Mouse (Mus musculus) intestine, embryonic 15.5 days (tissue): ENCODE data around the gene Ap1m1. TPM values are rescaled to one million over a fixed set of nuclear protein-coding genes. Genes with fewer than 3 reads are reported as not detected.

Experiments
- ATAC-seq: fragments of 200-750 bp; cut with Nextera tagmentation; 2 replicates; pipeline ENCODE4 v1.8.0; 2017; ENCODE audit warnings: moderate TSS enrichment, moderate library complexity
- H3K27ac ChIP-seq: fragments of 300-500 bp; sonication (generic); 2 replicates; pipeline ENCODE4 v1.5.1; 2015; ENCODE audit warnings: mild to moderate bottlenecking, inconsistent platforms
- H3K27me3 ChIP-seq: fragments of 300-500 bp; sonication (generic); replicated peaks from 2 replicates; pipeline ENCODE4 v1.6.1; 2015; ENCODE audit warnings: inconsistent platforms
- H3K36me3 ChIP-seq: fragments of 300-500 bp; sonication (generic); 2 replicates; pipeline ENCODE4 v1.6.1; 2015; ENCODE audit warnings: inconsistent platforms
- H3K4me1 ChIP-seq: fragments of 300-500 bp; sonication (generic); replicated peaks from 2 replicates; pipeline ENCODE4 v1.6.1; 2015; ENCODE audit warnings: inconsistent platforms
- H3K4me2 ChIP-seq: fragments of 300-500 bp; sonication (generic); replicated peaks from 2 replicates; pipeline ENCODE4 v1.6.1; 2015; ENCODE audit warnings: mild to moderate bottlenecking, inconsistent platforms
- H3K4me3 ChIP-seq: fragments of 300-500 bp; sonication (generic); replicated peaks from 2 replicates; pipeline ENCODE4 v1.5.1; 2015; ENCODE audit warnings: inconsistent platforms
- H3K9ac ChIP-seq: fragments of 300-500 bp; sonication (generic); 2 replicates; pipeline ENCODE4 v1.6.1; 2015; ENCODE audit warnings: inconsistent platforms
- H3K9me3 ChIP-seq: fragments of 300-500 bp; sonication (generic); 2 replicates; pipeline ENCODE4 v1.6.1; 2016; ENCODE audit warnings: inconsistent platforms
- WGBS: fragments of 180-500 bp; shearing (Covaris S2); methylation state at CpG from one replicate; pipeline ENCODE4 v1.1.7; 2015; 5-methylcytosine and 5-hydroxymethylcytosine counted together
- polyA plus RNA-seq: library from polyadenylated mRNA; unstranded; fragments of >200 nt; fragmentation: Nextera tagmentation; extraction: Ambion mirVana; gene quantifications from 2 replicates; pipeline ENCODE4 v1.2.1, GENCODE M21; 2015

Ap1m1 gene
- polyA plus RNA-seq, 1 experiment from 2014 or later, result 96.6 TPM

- no peak overlapping the region for H3K9ac ChIP-seq
- H3K4me3 ChIP-seq, result no peak overlapping the region
- H3K36me3 ChIP-seq, result no peaks in the 10 kb centered on the region
- peak; percentile 55; the same call in 1 of the 2 replicates for ATAC-seq
- H3K27me3 ChIP-seq, result no peaks in the 10 kb centered on the region
- no peaks in the 10 kb centered on the region for H3K4me1 ChIP-seq
- H3K9me3 ChIP-seq, result no peaks in the 10 kb centered on the region
- no peak overlapping the region for H3K4me2 ChIP-seq
- 36% methylated on average over 2 of the region's 2 CpGs for WGBS
- H3K27ac ChIP-seq, result no peak overlapping the region
Measured at GRCm38 (mm10) chr8:72261019-72261418, 21.2 kb downstream of the Ap1m1 start.

GRCm38 (mm10) chr8:72261431-72261830 is 21.6 kb downstream of the Ap1m1 start:
- Histone ChIP-seq H3K36me3 (no peaks in the 10 kb centered on the region), H3K9me3 (no peaks in the 10 kb centered on the region), H3K9ac (no peak overlapping the region), H3K4me1 (no peaks in the 10 kb centered on the region), H3K27me3 (no peaks in the 10 kb centered on the region), H3K27ac (no peak overlapping the region), H3K4me2 (no peak overlapping the region), H3K4me3 (no peak overlapping the region)
- ATAC-seq, result no peak

- Histone ChIP-seq H3K4me2 (no peak overlapping the region), H3K27me3 (no peaks in the 10 kb centered on the region), H3K4me1 (no peaks in the 10 kb centered on the region), H3K9me3 (no peaks in the 10 kb centered on the region), H3K4me3 (no peak overlapping the region), H3K27ac (no peak overlapping the region), H3K36me3 (no peaks in the 10 kb centered on the region), H3K9ac (no peak overlapping the region)
- 54% methylated on average over 5 of the region's 5 CpGs for WGBS
- ATAC-seq, result no peak
Measured at GRCm38 (mm10) chr8:72261872-72262271, 22.1 kb downstream of the Ap1m1 start.

- no peak for ATAC-seq
- Histone ChIP-seq H3K4me1 (no peaks in the 10 kb centered on the region), H3K4me3 (no peak overlapping the region), H3K4me2 (no peak overlapping the region), H3K9me3 (no peaks in the 10 kb centered on the region), H3K36me3 (no peaks in the 10 kb centered on the region), H3K27me3 (no peaks in the 10 kb centered on the region), H3K9ac (no peak overlapping the region), H3K27ac (no peak overlapping the region)
- 79% methylated on average over 2 of the region's 2 CpGs for WGBS
Measured at GRCm38 (mm10) chr8:72262756-72263155, 22.9 kb downstream of the Ap1m1 start.

GRCm38 (mm10) chr8:72263451-72263850 is 23.6 kb downstream of the Ap1m1 start:
- Histone ChIP-seq H3K27me3 (no peaks in the 10 kb centered on the region), H3K27ac (no peak overlapping the region), H3K4me1 (no peaks in the 10 kb centered on the region), H3K9me3 (no peaks in the 10 kb centered on the region), H3K4me3 (no peak overlapping the region), H3K9ac (no peak overlapping the region), H3K36me3 (no peaks in the 10 kb centered on the region), H3K4me2 (no peak overlapping the region)
- no peak for ATAC-seq
- 64% methylated on average over 7 of the region's 7 CpGs for WGBS

GRCm38 (mm10) chr8:72265342-72265741 is 25.5 kb downstream of the Ap1m1 start:
- Histone ChIP-seq H3K4me3 (no peak overlapping the region), H3K4me2 (no peak overlapping the region)

GRCm38 (mm10) chr8:72266671-72267070 is 26.9 kb downstream of the Ap1m1 start:
- Histone ChIP-seq H3K9ac (no peak overlapping the region), H3K4me1 (no peaks in the 10 kb centered on the region), H3K4me3 (no peak overlapping the region), H3K27me3 (no peaks in the 10 kb centered on the region), H3K4me2 (no peak overlapping the region), H3K9me3 (no peaks in the 10 kb centered on the region), H3K27ac (no peak overlapping the region), H3K36me3 (no peaks in the 10 kb centered on the region)
- no peak for ATAC-seq

More at GRCm38 (mm10) chr8:72265342-72265741, 25.5 kb downstream of the Ap1m1 start:
- 50% methylated on average over 6 of the region's 7 CpGs for WGBS
- H3K27me3 ChIP-seq, result no peaks in the 10 kb centered on the region
- ATAC-seq, result no peak
- H3K4me1 ChIP-seq, result no peaks in the 10 kb centered on the region
- no peak overlapping the region for H3K27ac ChIP-seq
- no peak overlapping the region for H3K9ac ChIP-seq
- H3K9me3 ChIP-seq, result no peaks in the 10 kb centered on the region
- H3K36me3 ChIP-seq, result no peaks in the 10 kb centered on the region

GRCm38 (mm10) chr8:72267106-72267505 is 27.3 kb downstream of the Ap1m1 start:
- no peaks in the 10 kb centered on the region for H3K4me1 ChIP-seq
- ATAC-seq, result no peak
- H3K27ac ChIP-seq, result no peak overlapping the region
- H3K9ac ChIP-seq, result no peak overlapping the region
- no peaks in the 10 kb centered on the region for H3K9me3 ChIP-seq
- 95% methylated on average over 8 of the region's 8 CpGs for WGBS
- no peaks in the 10 kb centered on the region for H3K27me3 ChIP-seq
- H3K4me3 ChIP-seq, result no peak overlapping the region
- no peaks in the 10 kb centered on the region for H3K36me3 ChIP-seq
- no peak overlapping the region for H3K4me2 ChIP-seq

GRCm38 (mm10) chr8:72268356-72268755 is 28.5 kb downstream of the Ap1m1 start:
- Histone ChIP-seq H3K4me3 (no peak overlapping the region), H3K9me3 (no peaks in the 10 kb centered on the region), H3K27ac (0 out of 2 replicates have a peak overlapping the region, but pooled peaks have one; percentile 23), H3K9ac (no peak overlapping the region), H3K36me3 (no peaks in the 10 kb centered on the region), H3K27me3 (no peaks in the 10 kb centered on the region), H3K4me2 (no peak overlapping the region), H3K4me1 (no peaks in the 10 kb centered on the region)
- WGBS, result 78% methylated on average over 15 of the region's 15 CpGs
- ATAC-seq, result 0 out of 2 replicates have a peak, but pooled peaks have one; percentile 31

GRCm38 (mm10) chr8:72270606-72271005 is 30.8 kb downstream of the Ap1m1 start:
- H3K36me3 ChIP-seq, result no peaks in the 10 kb centered on the region
- H3K9me3 ChIP-seq, result no peaks in the 10 kb centered on the region
- H3K4me1 ChIP-seq, result no peaks in the 10 kb centered on the region
- ATAC-seq, result no peak
- no peak overlapping the region for H3K27ac ChIP-seq
- H3K9ac ChIP-seq, result no peak overlapping the region
- H3K4me2 ChIP-seq, result no peak overlapping the region
- no peaks in the 10 kb centered on the region for H3K27me3 ChIP-seq
- no peak overlapping the region for H3K4me3 ChIP-seq
- 91% methylated on average over 12 of the region's 12 CpGs for WGBS

- H3K27me3 ChIP-seq, result no peaks in the 10 kb centered on the region
- H3K4me1 ChIP-seq, result no peaks in the 10 kb centered on the region
- H3K27ac ChIP-seq, result no peak overlapping the region
- no peak overlapping the region for H3K9ac ChIP-seq
- H3K4me2 ChIP-seq, result no peak overlapping the region
- no peaks in the 10 kb centered on the region for H3K36me3 ChIP-seq
- H3K4me3 ChIP-seq, result no peak overlapping the region
- 65% methylated on average over 11 of the region's 11 CpGs for WGBS
- no peak for ATAC-seq
- no peaks in the 10 kb centered on the region for H3K9me3 ChIP-seq
Measured at GRCm38 (mm10) chr8:72271051-72271660, 31.3 kb downstream of the Ap1m1 start.

GRCm38 (mm10) chr8:72271691-72272090 is 31.9 kb downstream of the Ap1m1 start:
- Histone ChIP-seq H3K9ac (no peak overlapping the region), H3K27ac (no peak overlapping the region), H3K27me3 (no peaks in the 10 kb centered on the region), H3K4me3 (no peak overlapping the region), H3K9me3 (no peaks in the 10 kb centered on the region), H3K36me3 (no peaks in the 10 kb centered on the region), H3K4me2 (no peak overlapping the region), H3K4me1 (no peaks in the 10 kb centered on the region)
- ATAC-seq, result no peak
- 59% methylated on average over 3 of the region's 3 CpGs for WGBS

GRCm38 (mm10) chr8:72272361-72272760 is 32.5 kb downstream of the Ap1m1 start:
- H3K27ac ChIP-seq, result no peak overlapping the region
- no peaks in the 10 kb centered on the region for H3K27me3 ChIP-seq

More at GRCm38 (mm10) chr8:72272361-72272760, 32.5 kb downstream of the Ap1m1 start:
- H3K9me3 ChIP-seq, result no peaks in the 10 kb centered on the region
- H3K4me3 ChIP-seq, result no peak overlapping the region
- H3K4me2 ChIP-seq, result no peak overlapping the region
- no peaks in the 10 kb centered on the region for H3K36me3 ChIP-seq
- H3K9ac ChIP-seq, result no peak overlapping the region
- no peaks in the 10 kb centered on the region for H3K4me1 ChIP-seq
- 12% methylated on average over 3 of the region's 3 CpGs for WGBS
- 0 out of 2 replicates have a peak, but pooled peaks have one; percentile 46 for ATAC-seq
